Mouse (Mus musculus) cerebellum, adult 2 months (tissue): ENCODE results near the gene B4galnt4.

Source experiments
- CTCF ChIP-seq: fragments of 200-500 bp; IDR thresholded peaks from 2 replicates; pipeline ENCODE4 v1.5.1; 2011; ENCODE audit warnings: low read depth, mild to moderate bottlenecking, control low read depth, low read length, moderate library complexity, borderline replicate concordance; ENCODE audit not compliant: insufficient read depth
- POLR2A ChIP-seq: fragments of 200-500 bp; IDR thresholded peaks from 2 replicates; pipeline ENCODE4 v1.6.1; 2011; ENCODE audit warnings: low read length, control low read depth, borderline replicate concordance; ENCODE audit not compliant: insufficient read depth

DNA sequence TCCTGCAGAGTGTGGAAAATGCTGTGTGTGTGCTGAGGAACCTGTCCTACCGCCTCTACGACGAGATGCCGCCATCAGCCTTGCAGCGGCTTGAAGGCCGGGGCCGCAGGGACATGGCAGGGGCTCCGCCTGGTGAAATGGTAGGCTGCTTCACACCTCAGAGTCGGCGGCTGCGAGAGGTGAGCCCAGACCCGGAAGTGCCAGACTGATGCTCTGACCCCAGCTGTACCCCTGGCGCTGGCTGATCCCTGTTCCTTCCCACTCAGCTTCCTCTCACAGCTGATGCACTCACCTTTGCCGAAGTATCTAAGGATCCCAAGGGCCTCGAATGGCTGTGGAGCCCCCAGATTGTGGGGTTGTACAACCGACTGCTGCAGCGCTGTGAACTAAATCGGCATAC lies 27.6 kb downstream of the B4galnt4 start:
- TF ChIP-seq POLR2A (no peak), CTCF (no peak)
